Mouse (Mus musculus): ENCODE measurements around the gene Gamt. TPM values are rescaled to one million over a fixed set of nuclear protein-coding genes. Genes with fewer than 3 reads are reported as not detected.
A peak's percentile ranks its signal among the peaks of the same experiment; 100 is the strongest.

Gamt gene
- 10 to 100 TPM; 16.2 to 21.2 TPM for total RNA-seq (2021)
- long read RNA-seq, experiment 1, transcript Gamt-202 (6 exons, 988 nt): major isoform, 12 of 16 reads
- long read RNA-seq, experiment 1, partial matches to known transcripts: 1 of 16 reads
- long read RNA-seq, experiment 1, other reads (novel, unspliced or antisense): 3 of 16 reads
- long read RNA-seq, experiment 2, transcript Gamt-202 (6 exons, 988 nt): major isoform, 8 of 16 reads
- long read RNA-seq, experiment 2, partial matches to known transcripts: 3 of 16 reads
- long read RNA-seq, experiment 2, other reads (novel, unspliced or antisense): 4 of 16 reads

DNA sequence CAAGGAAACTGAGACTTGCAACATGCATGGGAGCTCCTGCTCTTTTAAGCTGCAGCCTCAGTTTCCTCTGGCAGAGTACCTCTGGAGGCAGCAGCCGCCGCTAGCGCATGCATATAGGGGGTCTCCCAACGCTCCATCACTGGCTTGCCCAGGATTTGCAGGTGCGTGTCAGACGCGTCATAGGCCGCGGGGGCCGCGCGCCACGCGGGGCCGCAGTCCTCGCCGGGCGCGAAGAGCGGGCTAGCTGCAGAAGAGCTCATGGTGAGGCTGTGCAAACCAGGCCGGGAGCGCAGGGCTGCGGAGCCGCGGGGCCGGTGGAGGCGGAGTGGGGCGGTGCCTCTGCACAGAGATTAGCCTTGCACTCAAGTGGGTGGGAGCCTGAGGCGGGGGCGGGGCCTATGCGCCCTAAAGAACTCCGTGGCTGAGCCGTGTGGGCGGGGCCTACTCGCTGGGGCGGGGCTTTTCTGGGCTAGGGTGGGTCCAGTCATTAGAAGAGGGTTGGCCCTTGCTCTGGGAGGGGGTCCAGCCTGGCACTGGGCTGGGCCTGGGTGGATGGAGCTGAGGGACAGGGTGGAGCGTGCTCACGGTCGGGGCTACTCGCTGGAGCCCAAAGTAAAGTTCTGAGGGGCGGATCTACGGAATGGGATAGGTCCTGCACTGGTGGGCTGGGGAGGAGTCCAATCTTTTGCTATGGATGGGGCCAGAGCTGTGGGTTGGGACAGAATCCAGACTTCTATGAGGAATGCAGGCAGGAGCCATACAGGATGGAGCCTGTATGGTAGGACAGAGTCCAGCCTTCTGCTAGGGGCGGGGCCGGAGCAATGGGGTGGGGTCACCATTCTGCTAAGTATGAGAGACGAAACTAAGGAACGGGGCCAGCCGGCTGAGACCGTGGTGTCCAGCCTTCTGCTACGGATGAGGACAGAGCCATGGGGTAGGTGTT lies at the start of gene Gamt, which contains the start of gene Dazap1:
Gene Gamt, minus strand, starts transcription at position 371 of the 943 bp plus-strand sequence.
Gene Dazap1, plus strand, starts transcription at position 845 of the 943 bp plus-strand sequence.
- DNase-seq (ENCODE audit: low spot score in 2 of 2): peak; percentile 89 to 91

DNA sequence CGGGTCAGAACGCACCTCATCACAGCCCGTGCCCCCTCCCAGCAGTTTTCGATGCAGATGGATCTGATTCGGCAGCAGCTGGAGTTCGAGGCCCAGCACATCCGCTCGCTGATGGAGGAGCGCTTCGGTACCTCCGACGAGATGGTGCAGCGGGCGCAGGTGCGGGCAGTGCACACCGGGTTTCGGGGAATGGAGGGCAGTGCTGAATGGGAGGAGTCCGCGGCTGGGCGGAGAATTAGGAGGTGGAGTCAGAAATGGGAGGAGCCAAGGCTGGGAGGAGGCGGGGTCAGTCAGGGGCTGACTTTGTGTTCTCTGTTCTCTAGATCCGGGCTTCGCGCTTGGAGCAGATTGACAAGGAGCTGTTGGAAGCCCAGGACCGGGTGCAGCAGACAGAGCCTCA lies 44.0 kb upstream of the Gamt start:
- DNase-seq (ENCODE audit: low spot score in 2 of 2): no peak

DNA sequence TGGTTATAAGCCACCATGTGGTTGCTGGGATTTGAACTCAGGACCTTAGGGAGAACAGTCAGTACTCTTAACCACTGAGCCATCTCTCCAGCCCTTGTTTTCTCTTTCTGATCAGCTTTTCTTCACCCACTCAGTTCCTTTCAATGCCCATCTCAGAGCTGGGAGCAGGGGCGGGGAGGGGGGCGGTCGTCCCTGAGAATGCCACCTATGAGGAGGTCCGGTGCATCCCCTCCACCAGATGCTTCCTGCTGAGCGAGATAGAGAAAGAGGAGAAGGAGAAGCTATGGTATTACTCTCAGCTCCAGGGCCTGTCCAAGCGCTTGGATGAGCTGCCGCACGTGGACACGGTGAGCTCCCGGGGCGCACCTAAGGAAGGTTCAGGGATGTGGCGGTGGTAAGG lies 43.6 kb upstream of the Gamt start:
- DNase-seq (ENCODE audit: low spot score in 2 of 2): no peak

DNA sequence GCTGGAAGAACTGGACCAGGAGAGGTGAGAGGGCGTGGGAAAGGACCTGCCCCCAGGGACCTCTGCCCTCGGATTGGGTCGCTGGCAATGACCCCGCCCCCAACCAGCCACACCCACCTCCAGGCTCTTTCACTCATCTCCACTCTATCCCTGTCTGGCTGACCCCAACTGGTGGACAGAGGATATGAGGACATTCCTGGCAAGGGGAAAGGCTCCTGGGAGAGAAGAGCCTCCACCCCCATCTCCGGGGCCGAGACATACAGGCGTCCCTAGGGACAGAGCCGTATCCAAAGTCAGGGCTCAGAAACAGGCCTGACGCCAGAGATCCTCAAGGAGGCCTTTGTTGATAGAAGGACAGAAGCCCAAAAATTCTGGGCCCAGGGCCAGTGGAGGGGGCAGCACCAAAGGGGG lies 41.7 kb upstream of the Gamt start:
- DNase-seq (ENCODE audit: low spot score in 2 of 2): no peak

DNA sequence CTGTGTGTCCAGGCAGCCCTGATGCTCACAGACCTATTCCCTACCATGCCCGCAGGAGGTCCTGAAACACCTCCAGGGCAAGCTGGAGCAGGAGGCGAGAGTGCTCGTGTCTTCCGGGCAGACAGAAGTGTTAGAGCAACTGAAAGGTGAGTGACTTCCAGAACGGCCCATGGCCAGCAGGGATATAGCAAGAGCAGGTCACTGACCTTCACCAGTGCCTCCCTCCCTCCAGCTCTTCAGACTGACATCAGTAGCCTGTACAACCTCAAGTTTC lies 41.2 kb upstream of the Gamt start:
- DNase-seq (ENCODE audit: low spot score in 2 of 2): no peak

DNA sequence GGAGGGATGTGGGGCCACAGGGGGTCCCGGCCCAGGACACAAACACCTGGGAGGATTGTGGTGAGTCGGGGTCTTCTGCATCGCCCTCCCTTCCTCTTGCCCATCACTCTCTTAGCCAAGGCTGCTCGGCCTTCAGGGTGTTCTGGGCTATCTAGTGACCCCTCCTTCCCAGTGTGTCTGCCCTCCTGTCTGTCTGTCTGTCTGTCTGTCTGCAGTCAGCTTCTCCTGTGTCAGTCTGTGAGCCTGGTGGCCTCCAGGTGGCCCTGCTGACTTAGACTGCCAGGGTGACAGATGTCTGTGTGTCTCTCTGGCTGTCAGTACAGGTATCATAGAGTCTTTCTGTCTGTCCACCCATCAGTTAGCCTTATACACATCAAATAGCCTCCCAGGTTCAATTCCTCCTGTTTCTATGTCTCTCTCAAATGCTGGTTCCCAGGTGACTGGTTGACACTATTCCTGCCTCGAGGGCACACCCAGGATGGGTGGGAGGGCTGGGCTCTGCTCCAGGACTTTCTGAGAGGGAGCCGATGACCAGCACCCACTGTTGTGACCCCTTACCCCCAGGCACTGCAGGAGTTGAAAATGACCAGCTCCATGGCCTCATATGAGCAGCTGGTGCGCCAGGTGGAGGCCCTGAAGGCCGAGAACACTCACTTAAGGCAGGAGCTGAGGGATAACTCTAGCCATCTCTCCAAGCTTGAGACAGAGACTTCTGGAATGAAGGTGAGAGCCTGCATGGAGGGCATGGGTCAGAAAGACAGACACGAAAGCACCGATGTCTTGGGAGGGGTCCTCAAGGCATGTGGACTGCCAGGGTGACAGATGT lies 40.7 kb upstream of the Gamt start:
- no peak for DNase-seq (ENCODE audit: low spot score in 2 of 2)

DNA sequence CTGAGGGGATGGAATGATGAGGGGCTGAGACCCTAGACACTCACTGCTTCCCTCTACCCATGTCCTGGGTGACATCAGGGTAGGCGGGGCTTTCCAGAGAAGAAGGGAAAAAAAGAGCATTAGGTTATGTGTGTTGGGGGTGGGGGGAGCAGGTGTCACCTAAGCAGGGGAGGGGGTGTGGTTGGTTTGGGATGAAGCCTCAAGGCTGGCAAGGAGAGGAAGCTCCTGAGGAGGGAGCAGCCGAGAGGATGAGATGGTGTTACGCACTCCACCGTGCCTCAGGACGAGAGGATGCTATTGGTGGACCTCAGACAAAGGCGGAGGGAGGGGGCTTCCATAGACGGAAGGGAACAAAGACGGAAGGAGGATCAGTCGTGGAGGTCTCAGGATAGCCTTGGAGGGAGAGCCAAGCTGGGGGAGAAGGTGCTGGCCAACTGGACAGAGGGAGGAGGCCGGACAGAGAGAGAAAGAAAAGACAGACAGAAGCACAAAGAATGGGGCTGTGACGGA lies 39.9 kb upstream of the Gamt start:
- no peak for DNase-seq (ENCODE audit: low spot score in 2 of 2)

DNA sequence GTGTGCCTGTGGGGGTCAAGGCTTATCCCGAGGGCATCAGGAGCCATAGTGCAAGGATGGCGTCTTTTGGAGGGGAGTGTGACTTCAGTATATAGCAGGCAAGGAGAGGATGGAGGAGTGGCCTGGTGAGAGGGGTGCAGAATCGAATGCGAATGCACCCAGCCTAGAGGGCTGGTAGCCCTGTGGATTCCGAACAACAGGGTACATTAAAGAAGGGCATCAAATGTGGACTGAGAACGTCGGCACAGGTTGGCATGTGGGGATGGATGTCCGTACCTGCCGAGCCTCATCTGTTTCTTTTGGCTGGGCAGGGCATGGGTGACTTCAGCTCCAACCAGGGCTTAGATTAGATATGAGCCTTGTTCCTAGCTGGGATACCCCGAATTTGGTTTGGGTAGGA lies 39.0 kb upstream of the Gamt start:
- no peak for DNase-seq (ENCODE audit: low spot score in 2 of 2)

DNA sequence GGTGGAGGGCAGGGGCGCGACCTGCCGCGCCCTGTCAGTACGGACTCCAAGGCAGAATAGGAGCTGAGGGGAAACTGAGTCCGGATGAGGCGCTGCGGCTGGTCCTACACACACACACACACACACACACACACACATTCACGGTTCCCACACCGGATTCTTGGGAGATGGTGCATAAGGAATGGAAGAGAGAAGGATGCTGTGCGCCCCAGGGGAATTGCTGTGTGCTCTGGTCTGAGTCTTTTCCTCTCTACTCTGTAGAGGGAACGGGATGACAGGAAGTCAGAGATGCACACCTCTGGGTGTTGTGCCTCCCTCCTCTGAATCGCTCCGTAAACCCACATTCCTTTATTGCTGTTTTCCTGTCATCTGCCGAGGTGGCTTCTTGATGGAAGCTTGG lies 38.5 kb upstream of the Gamt start:
- no peak for DNase-seq (ENCODE audit: low spot score in 2 of 2)

DNA sequence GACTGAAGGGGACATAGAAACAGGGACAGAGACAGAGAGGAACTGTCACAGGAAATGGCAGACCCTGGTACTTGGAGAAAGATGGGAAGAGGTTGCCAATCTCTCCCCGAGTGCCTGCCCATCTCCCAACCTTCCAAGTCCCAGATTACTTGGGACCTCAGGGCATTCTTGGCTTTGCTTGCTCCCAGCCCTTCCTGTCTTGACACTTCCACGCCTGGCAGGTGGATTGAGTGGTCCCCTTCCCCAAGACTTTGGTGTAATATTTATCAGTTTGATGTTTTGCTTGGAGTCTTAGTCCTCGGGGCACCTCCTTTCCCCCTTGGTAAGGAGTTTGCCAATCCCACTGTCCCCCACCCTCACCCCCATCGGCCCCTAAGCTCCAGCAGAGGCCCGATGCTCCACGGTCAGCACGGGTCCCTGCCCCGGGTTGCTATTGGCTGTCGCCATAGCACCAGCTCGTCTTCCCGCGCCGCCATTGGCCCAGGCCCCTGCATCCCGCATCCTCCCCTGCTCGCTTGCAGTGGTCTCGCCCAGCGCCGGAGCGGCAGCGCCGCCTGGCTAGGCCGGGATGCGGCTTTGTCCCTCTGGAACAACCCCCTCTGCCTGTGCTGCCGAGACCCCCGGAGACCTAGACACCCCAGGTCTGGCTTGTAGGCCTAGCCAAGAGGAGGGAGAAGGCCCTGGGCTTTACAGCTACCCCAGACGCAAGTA lies 37.9 kb upstream of the Gamt start:
- peak; percentile 92 to 93 for DNase-seq (ENCODE audit: low spot score in 2 of 2)

DNA sequence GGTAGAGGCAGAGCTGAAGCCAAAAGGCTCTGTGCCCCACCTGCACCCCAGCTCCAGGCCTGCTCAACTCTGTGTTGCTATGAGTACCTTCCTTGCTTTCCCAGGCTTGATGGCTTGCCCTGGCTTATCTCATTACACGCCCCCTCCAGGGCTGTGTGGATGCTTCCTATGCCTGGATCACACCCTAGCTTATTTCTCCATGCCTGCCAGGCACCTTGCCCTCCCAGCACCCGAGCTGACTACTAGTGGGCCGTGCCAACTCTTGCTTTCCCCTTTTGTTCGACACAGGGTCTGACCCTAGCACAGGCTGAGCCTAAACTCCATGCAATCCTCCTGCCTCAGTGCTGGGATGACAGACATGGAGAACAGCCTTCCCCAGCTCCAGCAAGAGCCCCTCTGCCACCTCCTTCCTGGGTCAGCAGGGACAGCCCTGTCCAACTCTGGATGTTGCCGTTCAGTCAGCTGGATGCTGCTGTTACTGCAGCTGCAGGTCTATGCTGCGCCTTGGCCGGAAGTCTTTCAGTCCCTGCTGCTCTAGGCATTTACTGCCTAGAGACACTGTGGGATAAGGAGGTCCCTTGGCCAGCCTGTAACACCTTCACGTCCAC lies 36.8 kb upstream of the Gamt start:
- DNase-seq (ENCODE audit: low spot score in 2 of 2): no peak

DNA sequence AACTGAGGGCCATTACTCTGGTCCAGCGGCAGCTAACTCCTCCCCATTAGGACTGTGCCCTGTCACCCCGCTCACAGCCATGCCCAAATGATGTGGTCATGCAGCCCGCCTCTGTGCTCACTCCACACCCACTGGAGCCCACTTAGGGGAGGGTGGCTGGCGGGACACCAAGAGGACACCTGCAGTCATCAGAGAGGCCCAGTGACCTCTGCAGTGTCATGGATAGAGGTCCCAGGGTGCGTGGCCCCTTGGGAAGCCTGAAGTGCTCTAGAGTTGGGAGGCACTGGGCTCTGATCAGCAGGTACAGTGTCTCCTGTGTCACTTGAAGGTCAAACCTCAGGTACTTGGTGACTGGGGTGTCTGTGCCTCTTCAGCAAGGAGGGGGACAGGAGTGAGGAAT lies 36.0 kb upstream of the Gamt start:
- no peak for DNase-seq (ENCODE audit: low spot score in 2 of 2)

DNA sequence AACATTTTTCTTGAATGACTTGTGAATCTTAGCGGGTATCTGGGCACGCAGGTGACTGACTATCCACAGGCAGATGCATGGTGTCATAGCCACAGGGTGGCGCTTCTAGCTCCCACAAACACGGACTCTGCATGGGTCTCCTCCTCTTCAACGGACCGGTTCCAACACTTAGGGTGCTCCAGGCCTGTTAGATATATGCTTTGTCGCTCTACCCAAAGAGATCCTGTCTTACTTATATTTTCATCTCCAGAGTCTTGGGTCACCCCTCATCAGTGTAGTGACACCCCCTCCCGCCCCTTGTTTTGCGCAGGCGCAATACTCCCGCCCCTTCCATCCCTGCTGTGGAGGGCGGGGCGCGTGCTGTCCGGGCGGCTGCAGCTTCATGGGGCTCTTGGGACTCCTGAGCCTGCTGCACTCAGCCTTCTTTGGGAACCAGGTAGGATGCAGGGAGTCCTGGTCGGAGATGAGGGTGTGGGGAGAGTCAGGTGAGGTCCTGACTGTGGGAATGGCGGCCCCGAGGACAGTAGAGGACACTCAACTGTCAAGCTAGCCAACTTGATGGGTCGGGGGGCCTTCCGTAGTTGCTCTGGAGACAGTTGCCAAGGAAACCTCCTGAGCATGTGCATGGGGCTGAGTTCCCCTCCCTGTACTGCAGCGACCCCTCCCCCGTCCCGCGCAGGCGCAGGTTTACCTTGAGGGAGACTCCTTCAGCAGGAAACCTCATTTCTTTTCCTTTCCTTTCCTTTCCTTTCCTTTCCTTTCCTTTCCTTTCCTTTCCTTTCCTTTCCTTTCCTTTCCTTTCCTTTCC lies 35.0 kb upstream of the Gamt start, which contains the start of gene Apc2:
Gene Apc2, plus strand, starts transcription at position 360 of the 808 bp plus-strand sequence.
- DNase-seq (ENCODE audit: low spot score in 2 of 2): peak; percentile 70 to 81

DNA sequence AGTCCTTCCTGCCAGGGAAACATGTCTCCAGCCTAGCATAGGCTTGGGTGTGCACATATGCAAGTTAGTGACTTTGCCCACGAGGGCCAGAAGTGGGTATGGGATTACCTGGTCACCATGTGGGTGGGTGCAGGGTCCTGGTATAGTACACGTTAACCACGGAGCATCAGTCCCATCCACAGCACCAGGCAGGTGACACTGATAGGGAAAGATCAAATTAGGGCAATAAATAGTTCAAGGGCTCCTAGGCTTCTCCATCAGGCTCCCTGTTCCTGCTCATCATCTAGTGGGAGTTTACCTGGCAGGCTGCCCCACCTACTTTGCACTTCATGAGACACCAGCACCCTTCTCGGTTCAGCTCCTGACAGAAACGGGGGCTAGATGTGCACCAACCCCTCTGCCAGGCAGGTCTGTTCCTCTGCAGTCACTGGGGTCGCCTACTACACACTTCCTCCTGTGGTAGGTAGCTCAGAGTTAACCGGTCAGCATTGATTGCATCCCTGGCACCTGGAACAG lies 34.0 kb upstream of the Gamt start:
- DNase-seq (ENCODE audit: low spot score in 2 of 2): no peak

DNA sequence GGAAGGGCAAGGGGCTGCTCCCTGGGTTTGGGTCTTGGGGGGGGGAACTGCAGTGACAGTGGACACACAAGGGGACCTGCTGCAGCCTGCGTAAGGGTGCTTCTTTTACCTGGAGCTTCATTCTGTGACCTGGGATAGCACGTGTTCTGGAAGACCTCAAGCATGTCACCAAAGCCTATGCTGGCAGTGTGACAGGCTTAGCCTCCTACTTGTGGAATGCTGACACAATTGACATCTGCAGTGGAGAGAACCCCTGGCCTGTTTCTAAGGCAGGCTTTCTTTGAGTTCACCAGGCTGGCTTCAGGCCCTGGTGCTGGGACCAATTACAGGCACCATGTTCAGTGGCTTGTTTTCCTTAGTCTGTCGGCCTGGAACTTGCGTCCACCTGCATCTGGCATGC lies 33.5 kb upstream of the Gamt start:
- no peak for DNase-seq (ENCODE audit: low spot score in 2 of 2)

DNA sequence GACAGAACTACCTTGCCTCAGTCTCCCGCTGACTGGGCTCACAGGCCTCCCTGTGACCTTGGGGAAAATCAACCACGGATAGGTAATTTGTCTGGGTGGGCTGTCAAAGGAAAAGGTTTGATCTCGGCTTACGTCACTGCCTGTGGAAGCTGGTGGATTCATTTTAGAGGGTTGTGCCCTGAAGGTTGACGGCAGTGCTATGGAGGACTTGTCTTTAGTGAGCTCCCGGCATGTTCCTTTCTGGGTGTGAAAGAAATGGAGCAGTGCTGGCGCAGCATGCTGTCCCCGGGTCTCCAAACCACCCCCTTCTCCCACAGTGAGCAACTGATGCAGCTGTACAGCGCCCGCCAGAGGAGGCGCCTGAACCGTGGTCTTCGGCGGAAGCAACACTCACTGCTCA lies 32.5 kb upstream of the Gamt start:
- no peak for DNase-seq (ENCODE audit: low spot score in 2 of 2)

DNA sequence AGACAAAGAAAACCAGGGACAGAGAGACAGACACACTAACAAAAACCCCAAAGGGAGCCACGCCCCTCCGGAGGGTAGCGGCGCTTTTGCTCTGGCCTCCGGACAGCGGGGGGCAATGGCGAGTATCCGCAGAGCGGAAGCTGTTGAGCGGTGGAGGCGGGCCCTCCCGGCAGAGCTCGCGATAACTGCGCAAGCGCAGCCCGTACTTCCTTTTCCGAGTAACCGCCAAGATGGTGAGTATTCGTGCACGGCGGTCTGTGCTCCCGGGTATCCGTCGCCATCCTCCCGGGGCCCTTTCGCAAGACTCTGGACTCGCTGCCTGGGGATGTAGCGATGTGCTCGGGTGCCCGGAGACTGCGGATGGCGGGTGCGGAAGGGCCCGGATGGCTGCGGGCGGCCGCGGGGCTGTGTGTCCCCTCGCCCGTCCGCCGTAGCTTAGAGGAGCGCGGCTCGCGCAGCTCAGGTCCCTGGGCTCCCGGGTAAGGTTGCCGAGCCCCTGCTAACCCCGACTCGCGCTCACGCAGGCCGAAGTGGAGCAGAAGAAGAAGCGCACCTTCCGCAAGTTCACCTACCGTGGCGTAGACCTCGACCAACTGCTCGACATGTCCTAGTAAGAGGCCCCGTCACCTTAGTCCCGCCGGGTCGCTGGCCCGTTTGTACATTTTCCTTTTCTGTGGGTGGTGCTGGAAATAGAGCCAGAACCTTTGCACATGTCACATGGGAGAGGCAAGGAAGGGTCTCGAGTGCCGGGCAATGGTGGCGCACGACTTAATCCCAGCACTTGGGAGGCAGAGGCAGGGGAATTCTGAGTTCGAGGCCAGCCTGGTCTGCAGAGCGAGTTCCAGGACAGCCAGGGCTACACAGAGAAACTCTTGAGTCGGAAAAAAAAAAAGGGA lies 31.7 kb upstream of the Gamt start, which contains the start of gene Rps15:
Gene Rps15, plus strand, starts transcription at position 203 of the 896 bp plus-strand sequence.
- DNase-seq (ENCODE audit: low spot score in 2 of 2): peak; percentile 91 to 92

DNA sequence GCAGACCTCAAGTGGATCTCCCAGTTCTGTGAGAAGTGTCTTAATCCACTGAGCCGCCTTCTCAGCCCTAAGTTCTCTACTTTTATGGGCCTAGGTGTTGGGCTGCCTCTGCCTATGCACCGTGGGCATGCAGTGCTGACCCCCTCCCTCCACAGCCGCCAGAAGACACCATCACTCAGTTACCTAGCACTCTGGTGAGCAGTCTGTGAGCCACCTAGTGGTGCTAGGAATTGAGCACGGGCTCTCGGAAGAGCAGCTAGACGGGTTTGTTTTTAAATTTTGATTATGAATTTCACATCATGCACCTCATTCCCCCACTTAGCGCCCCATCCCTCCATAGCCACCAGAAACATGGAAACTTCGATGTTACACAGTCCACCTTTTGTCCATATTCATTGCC lies 27.8 kb upstream of the Gamt start:
- no peak for DNase-seq (ENCODE audit: low spot score in 2 of 2)

All from left cerebral cortex, adult 18-20 months (tissue).